Mouse (Mus musculus): ENCODE measurements at regions not wholly inside any gene's neighbourhood (a gene's known extent, or its start where the extent isn't known, plus 50 kb on each side); places are given as distances from the start of the nearest gene placed in this dataset.

DNA sequence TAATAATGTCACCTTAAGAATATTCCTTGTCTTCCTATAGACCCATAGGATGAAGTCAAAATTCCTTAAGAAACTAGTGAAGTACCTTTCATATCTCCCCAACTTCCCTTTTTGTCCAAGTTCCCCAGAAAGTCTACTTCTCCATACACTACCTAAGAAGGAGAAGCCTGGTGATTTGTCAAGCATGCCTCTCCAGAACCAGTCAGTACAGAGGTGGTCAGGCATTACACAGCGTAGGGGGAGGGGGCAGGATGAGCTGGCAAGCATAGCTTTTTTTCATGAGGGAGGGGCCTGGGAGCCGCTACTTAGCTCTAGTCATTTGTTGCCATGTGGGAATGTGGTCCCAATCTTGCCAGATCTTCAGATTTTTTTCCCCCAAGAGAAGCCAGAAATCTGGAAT is 54.0 kb upstream of the Satb2 start:
- in situ Hi-C loops (cut with MboI; ENCODE audit: low pct_unique_long_range_greater_than_20kb in 1 of 2, low sequenced_read_pairs in 2 of 2, unreplicated experiment in 1 of 2): no loop called here

DNA sequence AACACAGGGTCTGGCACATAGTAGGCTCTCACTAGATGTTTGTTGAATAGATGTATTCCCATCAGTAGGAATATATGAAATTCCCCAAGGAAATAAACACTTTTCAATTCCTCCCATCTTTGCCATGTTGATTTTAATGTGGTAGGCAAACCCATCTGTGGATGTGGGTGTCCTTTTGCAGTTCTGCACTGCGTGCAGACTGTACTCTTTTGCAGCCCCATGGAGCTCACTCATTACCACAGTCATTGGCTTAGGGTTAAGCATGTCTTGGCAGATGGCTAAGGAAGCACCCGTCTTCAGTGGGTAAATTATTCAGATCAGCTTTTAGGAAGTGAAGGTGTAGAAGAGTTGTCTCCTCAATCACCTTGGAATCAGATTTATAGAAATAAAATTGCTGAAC is 54.8 kb upstream of the Satb2 start:
- in situ Hi-C loops (cut with MboI; ENCODE audit: low pct_unique_long_range_greater_than_20kb in 1 of 2, low sequenced_read_pairs in 2 of 2, unreplicated experiment in 1 of 2): no loop called here

DNA sequence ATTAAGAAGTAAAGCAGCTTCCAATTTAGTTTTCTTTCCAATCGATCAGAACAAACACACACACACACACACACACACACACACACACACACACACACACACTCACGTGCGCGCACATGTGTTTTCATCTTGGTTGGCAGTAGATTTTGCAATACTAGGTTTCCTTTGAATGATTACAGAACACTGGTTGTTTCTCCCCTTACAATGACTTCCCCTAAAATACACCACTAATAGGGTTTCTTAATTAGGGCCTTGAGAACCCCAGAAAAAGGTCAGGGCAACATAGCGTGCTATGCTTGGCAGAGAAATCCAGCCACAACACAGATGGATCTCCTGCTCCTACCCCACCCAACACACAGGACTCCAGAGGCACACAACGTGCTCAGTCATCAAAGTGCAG is 56.0 kb upstream of the Satb2 start:
- in situ Hi-C loops (cut with MboI; ENCODE audit: low pct_unique_long_range_greater_than_20kb in 1 of 2, low sequenced_read_pairs in 2 of 2, unreplicated experiment in 1 of 2): no loop called here

DNA sequence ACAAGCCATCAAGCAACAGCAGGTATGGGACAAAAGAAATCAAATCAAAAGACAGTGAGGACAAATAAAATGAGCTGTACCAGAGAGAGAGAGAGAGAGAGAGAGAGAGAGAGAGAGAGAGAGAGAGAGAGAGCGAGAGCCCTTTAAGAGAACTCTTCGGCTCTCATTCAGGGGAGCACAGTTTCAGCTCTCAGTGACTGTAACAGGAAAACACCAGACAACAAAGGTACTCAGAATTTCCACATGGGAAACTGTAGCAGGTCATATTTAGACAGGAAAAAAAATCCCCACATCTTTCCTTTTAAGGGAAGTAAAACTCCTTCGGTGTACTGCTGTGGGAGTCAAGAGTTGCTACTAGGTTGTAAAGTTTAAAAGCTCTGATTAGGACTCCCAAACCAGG is 57.9 kb upstream of the Satb2 start:
- in situ Hi-C loops (cut with MboI; ENCODE audit: low pct_unique_long_range_greater_than_20kb in 1 of 2, low sequenced_read_pairs in 2 of 2, unreplicated experiment in 1 of 2): no loop called here

DNA sequence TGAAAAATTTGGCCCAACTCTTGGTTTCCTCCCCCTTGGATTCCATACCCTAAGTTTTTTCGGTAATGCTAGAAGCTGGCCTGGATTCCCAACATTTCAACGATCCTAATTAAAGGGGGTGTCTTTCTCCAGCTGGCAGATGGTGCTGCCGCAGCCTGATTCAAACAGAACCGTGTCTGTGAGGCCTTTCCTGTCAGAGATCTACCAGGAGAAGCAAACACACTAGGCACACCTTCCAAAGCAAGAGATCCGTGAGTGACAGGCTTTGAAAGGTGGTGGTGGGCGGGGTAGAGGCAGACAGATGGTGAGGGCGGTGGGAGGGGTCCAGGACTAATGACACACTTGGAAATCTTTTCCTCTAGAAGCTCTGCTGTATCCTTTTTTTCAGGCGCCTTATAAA is 61.8 kb upstream of the Satb2 start:
- in situ Hi-C loops (cut with MboI; ENCODE audit: low pct_unique_long_range_greater_than_20kb in 1 of 2, low sequenced_read_pairs in 2 of 2, unreplicated experiment in 1 of 2): no loop called here

DNA sequence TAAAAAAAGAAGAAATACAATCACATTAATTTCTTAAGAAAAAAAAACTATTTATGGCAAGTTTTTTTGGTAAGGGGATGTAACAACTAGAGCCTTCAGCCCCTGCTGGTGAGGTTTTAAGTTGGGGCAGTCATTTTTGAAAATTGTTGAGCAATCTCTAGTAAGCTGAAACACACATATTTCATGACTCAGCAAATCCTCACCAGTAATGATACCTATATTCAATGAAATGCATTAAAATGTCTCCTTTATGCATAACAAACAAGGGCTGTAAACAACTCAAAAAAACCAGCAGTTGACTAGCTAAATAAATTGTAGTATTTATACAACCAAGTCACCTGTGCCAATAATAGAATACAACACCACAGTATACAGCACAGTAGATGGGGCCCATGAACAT is 63.1 kb upstream of the Satb2 start:
- in situ Hi-C loops (cut with MboI; ENCODE audit: low pct_unique_long_range_greater_than_20kb in 1 of 2, low sequenced_read_pairs in 2 of 2, unreplicated experiment in 1 of 2): no loop called here

DNA sequence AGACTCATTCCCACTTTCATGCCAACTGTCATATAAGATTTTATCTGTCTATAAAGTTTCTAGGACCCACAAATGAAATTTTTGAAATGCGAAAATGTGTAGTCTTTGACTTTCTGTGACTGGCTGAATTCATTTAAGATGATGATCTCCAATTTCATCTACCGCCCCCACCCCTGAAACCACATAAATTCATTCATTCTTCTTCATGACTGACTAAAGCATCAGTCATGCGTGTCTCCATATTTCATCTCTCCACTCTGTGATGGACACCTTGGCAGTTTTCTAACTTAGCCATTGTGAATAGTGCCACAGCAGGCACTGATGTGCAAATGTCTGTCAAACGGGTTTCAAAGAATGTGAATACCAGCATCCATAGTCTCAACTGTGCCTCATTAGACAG is 75.4 kb upstream of the Satb2 start:
- in situ Hi-C loops (cut with MboI; ENCODE audit: low pct_unique_long_range_greater_than_20kb in 1 of 2, low sequenced_read_pairs in 2 of 2, unreplicated experiment in 1 of 2): no loop called here

DNA sequence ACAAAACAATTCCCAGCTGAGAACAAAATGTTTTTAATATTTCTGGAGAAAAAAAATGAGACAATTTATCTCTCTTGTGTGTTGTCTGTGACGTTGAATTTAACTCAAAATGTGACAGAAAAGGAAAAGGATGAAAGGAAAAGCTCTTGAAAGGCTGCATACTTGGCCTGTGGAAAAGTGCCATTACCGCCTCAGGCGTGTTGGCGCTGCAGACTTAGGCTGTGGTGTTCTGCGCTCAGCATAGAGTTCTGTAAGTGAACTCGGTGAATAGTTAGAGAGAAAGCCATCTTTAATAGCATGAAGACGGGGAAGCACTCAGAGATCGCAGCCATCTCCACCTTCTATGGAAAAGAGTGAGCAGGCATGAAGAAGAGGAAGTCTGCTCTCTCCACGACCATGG is 77.5 kb upstream of the Satb2 start:
- in situ Hi-C loops (cut with MboI; ENCODE audit: low pct_unique_long_range_greater_than_20kb in 1 of 2, low sequenced_read_pairs in 2 of 2, unreplicated experiment in 1 of 2): no loop called here

DNA sequence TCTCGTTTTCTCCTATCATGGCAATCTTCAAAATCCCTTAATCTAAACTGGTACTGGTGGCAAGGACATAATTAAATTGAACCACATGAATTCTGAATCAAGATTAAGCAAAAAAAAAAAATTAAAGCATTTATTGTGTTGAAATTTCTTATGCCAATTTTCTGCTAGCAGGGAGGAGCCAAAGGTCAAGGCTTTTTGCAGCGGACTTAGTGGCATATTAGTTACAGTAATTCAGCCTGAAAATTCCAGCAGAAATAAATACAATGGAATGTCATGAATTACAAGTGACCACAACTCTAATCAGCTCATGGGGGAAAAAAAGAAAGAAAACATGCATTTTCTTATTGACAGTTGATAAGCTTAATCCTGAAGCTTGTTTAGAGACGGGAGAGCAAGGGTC is 80.8 kb upstream of the Satb2 start:
- in situ Hi-C loops (cut with MboI; ENCODE audit: low pct_unique_long_range_greater_than_20kb in 1 of 2, low sequenced_read_pairs in 2 of 2, unreplicated experiment in 1 of 2): no loop called here

DNA sequence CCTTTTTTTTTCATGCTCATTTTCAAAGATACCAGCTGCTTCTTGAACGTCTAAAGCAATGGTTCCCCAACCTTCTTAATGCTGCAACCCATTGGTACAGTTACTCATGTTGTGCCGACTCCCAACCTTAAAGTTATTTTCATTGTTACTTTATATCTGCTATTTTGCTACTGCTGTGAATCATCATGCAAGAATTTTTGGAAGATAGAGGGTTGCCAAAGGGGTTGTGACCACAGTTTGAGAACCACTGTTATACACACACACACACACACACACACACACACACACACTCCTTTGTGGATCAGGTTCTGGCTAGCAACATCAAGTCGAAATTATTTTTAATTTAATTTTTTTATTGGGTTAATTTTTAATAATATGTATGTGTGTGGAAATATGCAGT is 96.8 kb upstream of the Satb2 start:
- in situ Hi-C loops (cut with MboI; ENCODE audit: low pct_unique_long_range_greater_than_20kb in 1 of 2, low sequenced_read_pairs in 2 of 2, unreplicated experiment in 1 of 2): no loop called here

DNA sequence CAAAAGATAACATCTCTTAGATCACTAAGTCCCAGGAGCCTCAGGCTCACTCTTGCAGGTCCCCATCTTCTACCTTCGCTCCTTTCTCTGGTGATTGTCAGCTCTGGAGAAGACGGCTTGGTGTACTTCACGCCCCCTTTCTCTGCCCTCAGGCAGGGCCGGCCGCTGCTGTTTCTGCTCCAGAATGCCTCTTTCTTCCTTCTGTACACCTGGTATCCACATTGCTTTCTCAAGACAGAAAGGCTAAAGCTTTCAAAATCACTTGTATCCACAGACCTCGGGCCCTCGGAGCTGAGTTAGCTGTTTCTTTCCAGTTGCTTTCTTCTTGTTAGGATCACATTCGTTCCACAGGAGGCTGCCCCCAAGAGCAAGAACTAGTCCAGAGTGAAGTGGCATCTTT is 98.2 kb upstream of the Satb2 start:
- in situ Hi-C loops (cut with MboI; ENCODE audit: low pct_unique_long_range_greater_than_20kb in 1 of 2, low sequenced_read_pairs in 2 of 2, unreplicated experiment in 1 of 2): no loop called here

DNA sequence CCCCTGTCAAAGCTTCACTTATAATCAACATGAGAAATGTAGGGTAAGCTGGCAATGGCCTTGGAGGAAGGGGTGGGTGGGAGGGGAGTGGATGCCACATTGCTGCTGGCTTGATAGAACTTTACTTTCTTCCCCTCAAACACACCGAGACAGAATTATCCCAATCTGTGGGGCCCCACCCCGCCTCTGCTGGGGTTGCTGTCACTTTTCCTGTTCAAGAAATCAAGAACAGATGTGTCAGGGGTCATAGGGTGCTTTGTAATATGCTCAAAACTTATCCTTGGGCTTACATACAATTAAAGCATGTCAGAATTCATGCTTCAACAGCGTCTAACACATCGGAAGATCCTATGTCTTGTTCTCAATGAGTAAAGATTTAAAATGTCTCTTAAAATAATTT is 101.9 kb upstream of the Satb2 start:
- in situ Hi-C loops (cut with MboI; ENCODE audit: low pct_unique_long_range_greater_than_20kb in 1 of 2, low sequenced_read_pairs in 2 of 2, unreplicated experiment in 1 of 2): no loop called here

DNA sequence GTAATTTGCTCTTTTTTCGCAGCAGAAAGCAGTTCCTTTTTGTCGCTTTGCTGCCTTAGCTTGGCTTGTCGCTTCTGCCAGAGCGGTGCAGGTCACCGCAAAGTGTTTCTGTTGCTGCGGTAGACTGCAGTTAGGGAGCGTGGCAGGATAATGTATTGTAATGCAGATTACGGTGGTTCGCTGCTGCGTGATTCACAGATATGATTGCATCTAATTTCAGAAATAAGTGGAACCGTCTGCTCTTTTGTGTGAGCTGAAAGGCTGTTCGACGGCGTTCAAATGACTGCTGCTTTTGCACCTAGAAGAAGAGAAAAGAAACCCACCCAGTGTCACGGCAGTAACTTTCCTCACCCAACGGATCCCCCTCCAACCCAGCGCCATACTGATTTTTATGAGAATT is 104.7 kb upstream of the Satb2 start:
- in situ Hi-C loops (cut with MboI; ENCODE audit: low pct_unique_long_range_greater_than_20kb in 1 of 2, low sequenced_read_pairs in 2 of 2, unreplicated experiment in 1 of 2): no loop called here

DNA sequence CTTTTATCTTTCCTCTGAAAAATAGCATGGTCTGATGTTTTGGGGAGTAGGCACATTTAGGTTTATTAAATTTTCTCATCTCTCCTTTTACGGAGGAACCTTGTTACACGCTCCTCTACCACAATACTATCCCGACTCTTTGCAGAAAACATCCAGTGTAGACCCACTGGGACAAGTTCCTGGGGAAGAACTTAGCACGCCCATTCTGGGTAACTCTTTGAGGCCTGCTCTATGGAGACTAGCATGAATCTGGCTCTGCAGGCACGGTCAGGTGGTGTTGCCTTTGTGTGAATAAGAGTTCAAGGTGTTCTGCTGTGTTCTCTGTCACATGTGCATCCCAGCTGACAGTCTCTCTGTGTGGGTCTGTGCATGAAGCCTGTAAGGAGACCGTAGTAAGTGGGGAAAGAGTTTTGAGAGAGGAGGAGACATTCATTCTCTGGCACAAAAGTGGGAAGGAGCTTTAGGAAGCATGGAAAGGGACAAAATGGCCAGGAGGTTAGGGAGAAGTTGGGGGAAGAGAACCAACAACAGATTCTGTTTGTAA is 105.2 kb upstream of the Satb2 start:
- in situ Hi-C loops (cut with MboI; ENCODE audit: low pct_unique_long_range_greater_than_20kb in 1 of 2, low sequenced_read_pairs in 2 of 2, unreplicated experiment in 1 of 2): no loop called here

DNA sequence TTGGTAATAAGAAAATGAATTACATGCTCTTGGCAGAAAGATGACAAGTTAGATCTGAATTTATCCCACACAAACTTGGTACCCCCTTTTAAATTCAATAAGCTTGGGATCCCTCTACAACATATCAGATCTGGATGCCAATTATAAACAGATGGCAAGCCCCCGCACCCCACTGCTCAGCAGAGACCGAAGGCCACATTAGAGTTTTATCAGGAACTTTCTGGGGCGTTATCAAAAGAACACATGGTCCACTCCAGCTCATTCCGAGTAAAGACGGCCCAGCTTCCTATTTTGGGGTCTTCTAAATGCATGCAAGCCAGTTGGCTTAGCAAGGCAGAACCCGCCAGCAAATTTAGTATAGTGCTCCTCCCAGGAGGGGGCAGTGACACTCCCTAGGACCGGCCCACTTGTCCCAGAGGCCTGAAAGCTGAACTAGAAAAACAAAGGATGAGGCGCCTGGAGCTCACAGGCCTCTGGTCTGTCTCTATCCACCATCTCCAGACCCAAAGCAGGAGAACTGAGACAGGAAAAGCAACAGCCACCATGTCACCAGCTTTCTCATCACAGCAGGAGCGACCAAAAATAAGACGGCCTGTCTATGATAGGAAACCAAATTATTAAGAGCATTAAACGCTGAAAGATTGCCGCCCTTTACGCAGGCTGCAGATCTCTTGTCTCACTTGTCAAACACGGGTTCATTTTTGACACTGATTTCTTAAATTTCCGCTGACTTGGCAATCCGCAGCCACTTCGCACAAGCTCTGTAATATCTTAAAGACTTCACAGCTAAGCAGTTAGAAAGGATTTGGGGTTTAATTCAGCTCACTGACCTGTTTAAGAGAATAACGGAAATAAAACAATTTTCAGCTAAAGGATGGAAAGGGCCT is 117.2 kb upstream of the Satb2 start:
- in situ Hi-C loops (cut with MboI; ENCODE audit: low pct_unique_long_range_greater_than_20kb in 1 of 2, low sequenced_read_pairs in 2 of 2, unreplicated experiment in 1 of 2): no loop called here

DNA sequence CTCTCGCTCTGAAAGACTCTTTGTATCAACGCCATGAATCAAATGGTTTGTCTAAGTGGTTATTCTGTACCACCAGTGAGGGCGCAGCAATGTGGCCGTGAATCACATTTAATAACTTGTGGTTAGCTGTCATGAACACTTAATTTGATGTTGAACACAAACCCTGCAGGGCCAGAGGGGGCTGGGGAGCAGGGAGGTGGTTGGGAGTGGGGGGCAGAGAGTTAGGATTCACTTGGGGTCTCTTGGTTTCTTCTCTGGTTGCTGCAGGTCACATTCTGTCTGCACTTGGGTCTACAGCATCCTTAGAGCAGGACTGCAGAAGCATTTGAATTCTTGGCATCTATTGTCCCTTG is 117.8 kb upstream of the Satb2 start:
- in situ Hi-C loops (cut with MboI; ENCODE audit: low pct_unique_long_range_greater_than_20kb in 1 of 2, low sequenced_read_pairs in 2 of 2, unreplicated experiment in 1 of 2): no loop called here

DNA sequence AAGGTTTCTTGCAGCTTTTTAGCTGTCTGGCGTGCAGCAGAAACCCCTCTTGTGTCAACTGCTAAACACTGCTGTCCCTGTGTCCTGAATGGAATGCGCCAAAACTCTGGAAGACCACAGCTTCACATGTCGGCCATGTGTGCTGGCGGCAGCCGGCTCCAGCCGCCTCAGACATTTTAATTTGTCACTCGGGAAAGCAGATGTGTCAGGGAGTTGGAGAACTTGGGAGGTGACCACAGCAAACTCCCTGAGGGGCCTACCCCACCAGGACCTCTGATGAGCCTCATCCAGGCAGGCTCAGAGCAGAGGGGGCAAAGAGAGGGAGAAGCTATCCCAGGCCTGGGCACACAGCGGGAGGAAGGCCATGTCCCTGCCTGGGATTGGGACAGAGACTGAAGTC is 118.3 kb upstream of the Satb2 start:
- in situ Hi-C loops (cut with MboI; ENCODE audit: low pct_unique_long_range_greater_than_20kb in 1 of 2, low sequenced_read_pairs in 2 of 2, unreplicated experiment in 1 of 2): no loop called here

DNA sequence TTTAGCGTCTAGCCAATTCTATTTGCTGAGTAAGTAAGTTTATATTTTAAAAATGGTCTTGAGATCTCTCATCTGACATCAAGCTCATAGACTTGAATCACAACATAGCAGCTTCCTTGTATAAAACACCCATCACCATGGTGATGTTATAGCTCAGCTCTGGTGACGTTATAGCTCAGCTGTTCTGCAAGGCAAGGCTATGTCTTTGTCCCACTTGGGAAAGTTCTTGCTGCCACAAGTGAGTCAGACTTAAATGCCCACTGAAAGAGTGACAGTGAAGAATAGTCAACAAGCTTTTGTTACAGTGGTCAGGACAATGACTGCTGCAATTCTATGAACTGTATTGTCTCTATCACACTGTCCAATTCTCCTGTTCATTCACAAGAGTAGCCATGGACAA is 122.2 kb upstream of the Satb2 start:
- in situ Hi-C loops (cut with MboI; ENCODE audit: low pct_unique_long_range_greater_than_20kb in 1 of 2, low sequenced_read_pairs in 2 of 2, unreplicated experiment in 1 of 2): no loop called here

DNA sequence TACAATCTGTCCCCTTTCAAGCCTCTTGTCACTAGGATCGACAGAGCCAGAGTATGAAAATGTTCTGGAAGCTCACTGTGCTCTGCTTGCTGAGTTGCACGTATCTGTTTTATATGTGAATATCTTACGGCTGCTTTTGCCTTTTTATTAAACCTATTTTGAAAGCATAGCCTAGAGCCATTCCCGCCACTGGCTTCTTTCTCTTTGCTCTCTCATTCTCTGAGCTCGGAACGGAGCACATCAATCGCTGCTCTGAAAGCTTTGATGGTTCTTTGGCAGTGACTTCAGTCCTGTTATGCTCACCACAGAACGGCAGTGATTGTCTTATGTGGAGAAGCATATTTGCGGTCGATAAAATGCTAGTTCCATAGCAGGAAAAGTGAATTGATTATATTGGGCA is 128.9 kb upstream of the Satb2 start:
- in situ Hi-C loops (cut with MboI; ENCODE audit: low pct_unique_long_range_greater_than_20kb in 1 of 2, low sequenced_read_pairs in 2 of 2, unreplicated experiment in 1 of 2): no loop called here

DNA sequence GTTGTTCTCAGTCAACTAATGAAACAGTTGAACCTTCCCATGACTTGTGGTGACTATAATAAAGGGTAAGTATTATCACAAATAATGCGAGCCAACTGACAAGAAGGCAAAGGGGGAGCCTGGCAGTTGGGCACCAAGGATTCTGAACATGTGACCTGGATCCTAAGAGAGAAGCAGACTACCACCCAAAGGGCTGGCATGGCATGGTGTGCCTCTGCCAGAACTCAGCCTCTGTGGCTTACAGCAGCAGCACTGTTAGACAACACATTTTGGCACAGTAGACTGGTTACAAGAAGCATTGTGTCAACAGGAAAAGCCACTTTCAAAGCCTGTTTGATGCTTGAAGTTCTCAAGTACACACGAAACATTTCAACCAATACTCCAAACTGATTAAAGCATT is 142.2 kb upstream of the Satb2 start:
- in situ Hi-C loops (cut with MboI; ENCODE audit: low pct_unique_long_range_greater_than_20kb in 1 of 2, low sequenced_read_pairs in 2 of 2, unreplicated experiment in 1 of 2): no loop called here

DNA sequence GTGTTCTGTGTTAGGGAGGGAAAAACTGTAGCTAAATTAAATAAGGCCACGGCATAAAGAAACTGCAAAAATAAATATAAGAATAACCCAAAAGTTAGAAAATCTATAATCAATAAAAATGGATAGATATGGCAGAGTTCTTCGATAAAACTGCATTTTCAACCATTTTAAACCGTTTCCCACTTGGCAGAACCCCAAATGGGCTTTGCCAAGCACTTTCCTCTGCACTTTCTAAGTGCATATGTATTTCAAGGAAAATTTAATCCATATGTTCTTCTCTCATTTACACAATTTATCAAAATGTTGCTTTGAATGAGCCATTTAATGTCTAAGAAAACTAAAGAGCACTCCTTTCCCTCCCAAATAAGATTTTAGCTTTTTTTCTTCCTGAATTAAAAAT is 165.7 kb upstream of the Satb2 start:
- in situ Hi-C loops (cut with MboI; ENCODE audit: low pct_unique_long_range_greater_than_20kb in 1 of 2, low sequenced_read_pairs in 2 of 2, unreplicated experiment in 1 of 2): no loop called here
